Mouse (Mus musculus): ENCODE results near the gene Pbdc1. TPM values are rescaled to one million over a fixed set of nuclear protein-coding genes. Genes with fewer than 3 reads are reported as not detected.

Pbdc1 gene
- polyA plus RNA-seq, 1 experiment = 12.7 TPM

Other genes starting within 250 kb of the Pbdc1 start
- 0.02 and 0.08 TPM in 2 replicates for gene Magee2, start 222.5 kb upstream of the Pbdc1 start, polyA plus RNA-seq (2012; rRNA removed)
- 1.9 and 2.7 TPM in 2 replicates for gene Magee1, start 40.6 kb downstream of the Pbdc1 start, polyA plus RNA-seq (2012; rRNA removed)

Measured in large intestine, adult 2 months (tissue).